Mouse (Mus musculus) forebrain, postnatal 0 days (tissue): ENCODE results near the gene BC004004. TPM values are rescaled to one million over a fixed set of nuclear protein-coding genes. Genes with fewer than 3 reads are reported as not detected.

Experiments
- ATAC-seq: fragments of 200-750 bp; cut with Nextera tagmentation; 2 replicates; pipeline ENCODE4 v1.8.0; 2017; ENCODE audit warnings: mild to moderate bottlenecking, moderate library complexity
- DNase-seq: peaks from one replicate; pipeline ENCODE4 v3.0.0-alpha.2; 2015
- H3K27ac ChIP-seq: fragments of 300-500 bp; sonication (generic); 2 replicates; pipeline ENCODE4 v1.5.1; 2014; ENCODE audit warnings: low read depth, mild to moderate bottlenecking, antibody characterized with exemption, low read length, moderate library complexity, mixed read lengths
- H3K27me3 ChIP-seq: fragments of 300-500 bp; sonication (generic); 2 replicates; pipeline ENCODE4 v1.6.1; 2014; ENCODE audit warnings: mild to moderate bottlenecking, low read length, mixed read lengths; ENCODE audit not compliant: insufficient read depth
- H3K36me3 ChIP-seq: fragments of 300-500 bp; sonication (generic); 2 replicates; pipeline ENCODE4 v1.6.1; 2014; ENCODE audit warnings: mild to moderate bottlenecking, moderate library complexity; ENCODE audit not compliant: insufficient read depth
- H3K4me1 ChIP-seq: fragments of 300-500 bp; sonication (generic); 2 replicates; pipeline ENCODE4 v1.6.1; 2014; ENCODE audit warnings: antibody characterized with exemption; ENCODE audit not compliant: insufficient read depth
- H3K4me2 ChIP-seq: fragments of 300-500 bp; sonication (generic); 2 replicates; pipeline ENCODE4 v1.6.1; 2014; ENCODE audit warnings: low read depth, mild to moderate bottlenecking, moderate library complexity
- H3K4me3 ChIP-seq: fragments of 300-500 bp; sonication (generic); 2 replicates; pipeline ENCODE4 v1.5.1; 2014; ENCODE audit warnings: low read depth, low read length, mixed read lengths
- H3K9ac ChIP-seq: fragments of 300-500 bp; sonication (generic); 2 replicates; pipeline ENCODE4 v1.6.1; 2014; ENCODE audit warnings: mild to moderate bottlenecking
- H3K9me3 ChIP-seq: fragments of 300-500 bp; sonication (generic); 2 replicates; pipeline ENCODE4 v1.6.1; 2016; ENCODE audit warnings: low read length
- CTCF ChIP-seq: sonication (generic); IDR thresholded peaks from 2 replicates; pipeline ENCODE4 v1.5.1; 2016; ENCODE audit warnings: antibody characterized with exemption, control low read depth, low read depth
- WGBS: fragments of 180-500 bp; shearing (Covaris S2); extraction: QIAGEN DNeasy Blood & Tissue Kit; methylation state at CpG from one replicate; pipeline ENCODE4 v1.1.7; 2014; 5-methylcytosine and 5-hydroxymethylcytosine counted together
- polyA plus RNA-seq: library from polyadenylated mRNA; unstranded; fragments of >200 nt; fragmentation: Nextera tagmentation; extraction: Ambion mirVana; gene quantifications from 2 replicates; pipeline ENCODE4 v1.2.1, GENCODE M21; 2015
- total RNA-seq: library from RNA; depleted of rRNA; stranded (reverse); fragments of >200 nt; gene quantifications from 2 replicates; pipeline ENCODE4 v1.2.3, GENCODE M21; 2014

BC004004 gene
- total and polyA plus RNA-seq, 2 experiments from 2014 or later: 128 to 153 TPM

- no peak for TF ChIP-seq CTCF
- Histone ChIP-seq H3K36me3 (peaks cover 40% of the 10 kb centered on the region), H3K4me3 (no peak overlapping the region), H3K27me3 (no peaks in the 10 kb centered on the region), H3K4me2 (no peak overlapping the region), H3K4me1 (peaks cover 19% of the 10 kb centered on the region), H3K9ac (no peak overlapping the region), H3K27ac (peak overlapping the region; percentile 50), H3K9me3 (no peaks in the 10 kb centered on the region)
- 86% methylated on average over 3 of the region's 3 CpGs for whole genome bisulfite sequencing
- DNase-seq (no peak), ATAC-seq (no peak)
Observed at GRCm38 (mm10) chr17:29330221-29330620, 61.6 kb downstream of the BC004004 start.

GRCm38 (mm10) chr17:29330671-29331410, 62.3 kb downstream of the BC004004 start:
- Histone ChIP-seq H3K9ac (no peak overlapping the region), H3K36me3 (peaks cover 47% of the 10 kb centered on the region), H3K27ac (peak overlapping the region; percentile 59), H3K4me3 (no peak overlapping the region), H3K4me2 (no peak overlapping the region), H3K9me3 (no peaks in the 10 kb centered on the region), H3K27me3 (no peaks in the 10 kb centered on the region), H3K4me1 (peaks cover 19% of the 10 kb centered on the region)
- no peak for TF ChIP-seq CTCF
- WGBS: 19% methylated on average over 5 of the region's 5 CpGs
- ATAC-seq (no peak), DNase-seq (no peak)

GRCm38 (mm10) chr17:29332186-29332685, 63.6 kb downstream of the BC004004 start:
- Histone ChIP-seq H3K27ac (no peak overlapping the region), H3K4me3 (no peak overlapping the region), H3K9ac (no peak overlapping the region), H3K4me2 (no peak overlapping the region), H3K27me3 (no peaks in the 10 kb centered on the region), H3K36me3 (peaks cover 61% of the 10 kb centered on the region), H3K4me1 (peaks cover 10% of the 10 kb centered on the region), H3K9me3 (no peaks in the 10 kb centered on the region)
- ATAC-seq (no peak), DNase-seq (no peak)
- 93% methylated on average over 4 of the region's 4 CpGs for WGBS
- no peak for TF ChIP-seq CTCF

GRCm38 (mm10) chr17:29336266-29336990, 67.8 kb downstream of the BC004004 start:
- peaks cover under 1% of the 10 kb centered on the region; the same call in 1 of the 2 replicates for H3K4me1 ChIP-seq
- H3K27me3 ChIP-seq: no peaks in the 10 kb centered on the region
- no peak overlapping the region for H3K4me3 ChIP-seq
- WGBS: 94% methylated on average over 19 of the region's 19 CpGs
- H3K27ac ChIP-seq: no peak overlapping the region
- DNase-seq: no peak
- H3K4me2 ChIP-seq: no peak overlapping the region
- no peak overlapping the region for H3K9ac ChIP-seq
- no peak for TF ChIP-seq CTCF
- H3K36me3 ChIP-seq: peaks cover 87% of the 10 kb centered on the region
- no peaks in the 10 kb centered on the region for H3K9me3 ChIP-seq
- ATAC-seq: no peak

GRCm38 (mm10) chr17:29337979-29338823, 69.6 kb downstream of the BC004004 start:
- 45% methylated on average over 9 of the region's 9 CpGs for WGBS
- no peak for TF ChIP-seq CTCF

GRCm38 (mm10) chr17:29339170-29339768, 70.7 kb downstream of the BC004004 start:
- Histone ChIP-seq H3K9ac (no peak overlapping the region), H3K27me3 (no peaks in the 10 kb centered on the region)
- no peak for DNase-seq

More at GRCm38 (mm10) chr17:29337979-29338823, 69.6 kb downstream of the BC004004 start:
- Histone ChIP-seq H3K4me3 (no peak overlapping the region), H3K4me1 (peaks cover 7% of the 10 kb centered on the region; the same call in 1 of the 2 replicates), H3K27ac (peak overlapping the region; percentile 45; the same call in 1 of the 2 replicates), H3K9ac (no peak overlapping the region), H3K9me3 (no peaks in the 10 kb centered on the region), H3K4me2 (no peak overlapping the region), H3K36me3 (peaks cover 80% of the 10 kb centered on the region), H3K27me3 (no peaks in the 10 kb centered on the region)
- peak; percentile 77 for DNase-seq
- peak; percentile 72 for ATAC-seq

More at GRCm38 (mm10) chr17:29339170-29339768, 70.7 kb downstream of the BC004004 start:
- H3K4me1 ChIP-seq: peaks cover 7% of the 10 kb centered on the region; the same call in 1 of the 2 replicates
- 63% methylated on average over 11 of the region's 11 CpGs for WGBS
- no peak for ATAC-seq
- no peak overlapping the region for H3K4me2 ChIP-seq
- H3K4me3 ChIP-seq: no peak overlapping the region
- peak overlapping the region; percentile 45 for H3K27ac ChIP-seq
- peaks cover 71% of the 10 kb centered on the region for H3K36me3 ChIP-seq
- TF ChIP-seq CTCF: no peak
- no peaks in the 10 kb centered on the region for H3K9me3 ChIP-seq
